Mouse (Mus musculus) lung, postnatal 36 days (tissue): Measurements from ENCODE around the gene Rbsn.

ENCODE experiments used
- DNase-seq: peaks from one replicate; pipeline ENCODE4 v3.0.0; 2022; ENCODE audit warnings: mixed read lengths

Rbsn gene

DNA sequence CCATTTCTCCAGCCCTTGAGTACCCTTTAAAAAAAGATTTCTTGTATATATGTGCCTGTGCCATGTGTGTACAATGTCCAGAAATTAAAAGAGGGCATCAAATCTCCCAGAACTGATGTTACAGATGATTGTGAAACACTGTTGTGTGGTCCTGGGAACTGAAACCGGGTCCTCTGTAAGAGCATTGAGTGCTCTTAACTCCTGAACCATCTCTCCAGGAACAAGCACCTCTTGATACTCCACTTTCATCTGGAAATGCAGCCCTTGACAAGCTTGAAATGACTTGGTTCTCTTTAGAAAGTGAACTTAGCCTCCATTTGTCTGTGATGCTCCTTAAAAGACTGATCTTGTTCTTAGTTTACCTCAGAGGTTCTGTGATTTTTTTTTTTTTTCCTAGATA is 52.0 kb downstream of the Rbsn start:
- peak; percentile 34 for DNase-seq

GRCm38 (mm10) chr6:92158801-92159200 is 55.9 kb downstream of the Rbsn start:
- no peak for DNase-seq

DNA sequence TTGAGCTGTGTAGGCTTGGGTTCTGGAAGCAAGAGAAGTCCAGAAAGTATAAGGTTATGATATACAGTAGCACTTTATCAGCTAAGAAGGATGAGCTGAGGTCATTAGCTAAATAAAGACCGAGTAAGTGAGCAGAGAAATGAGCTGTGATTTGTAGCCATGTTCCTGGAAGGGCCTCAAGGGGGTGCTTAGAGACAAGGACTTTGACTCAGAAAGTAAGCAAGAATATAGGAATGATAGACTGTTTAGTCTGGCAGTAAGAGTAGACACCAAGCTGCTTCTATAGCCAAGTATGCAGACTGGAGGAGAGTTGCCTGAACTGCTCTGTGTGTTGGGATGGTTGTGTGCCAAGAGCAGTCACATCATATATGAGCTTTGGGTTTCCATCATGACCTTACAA is 61.0 kb downstream of the Rbsn start:
- DNase-seq, result no peak

DNA sequence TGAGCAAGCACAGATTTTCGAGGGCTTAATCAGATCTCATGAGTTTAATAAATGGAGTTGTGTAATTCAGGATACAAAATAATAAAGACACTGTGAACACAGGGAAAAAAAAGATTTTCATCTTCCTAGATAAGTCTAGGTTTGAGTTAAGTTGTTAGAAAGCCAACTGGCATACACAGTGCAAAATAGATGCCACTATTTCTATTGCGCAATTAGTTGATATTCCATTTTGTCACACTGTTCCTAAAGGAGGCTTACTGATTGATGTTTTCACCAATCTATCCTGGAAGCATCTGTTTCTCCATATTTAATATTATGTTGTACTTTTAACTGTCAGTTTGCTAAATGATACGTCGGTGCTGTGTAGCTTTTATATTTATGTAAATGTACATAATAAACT is 68.8 kb downstream of the Rbsn start:
- DNase-seq, result no peak
